Mouse (Mus musculus): ENCODE measurements around the gene Lamb1. TPM values are rescaled to one million over a fixed set of nuclear protein-coding genes. Genes with fewer than 3 reads are reported as not detected.

The Lamb1 gene
- polyA plus RNA-seq, 1 experiment from 2014 or later = 42.6 TPM

- no peak for ATAC-seq (replicated peaks; ENCODE audit: insufficient number of reproducible peaks, low FRiP score, low TSS enrichment, low read depth)
- Histone ChIP-seq H3K27me3 (ENCODE audit: control insufficient read depth, insufficient read depth, low read length) (no peaks in the 10 kb centered on the region), H3K9me3 (replicated peaks; ENCODE audit: control insufficient read depth, low read length) (no peaks in the 10 kb centered on the region), H3K27ac (replicated peaks; ENCODE audit: low read depth, low read length) (no peak overlapping the region), H3K9ac (replicated peaks; ENCODE audit: low read length) (no peak overlapping the region), H3K4me3 (ENCODE audit: low read depth, low read length) (no peak overlapping the region), H3K4me2 (ENCODE audit: low read depth, low read length) (no peak overlapping the region), H3K4me1 (ENCODE audit: control insufficient read depth, insufficient read depth, low read length) (no peaks in the 10 kb centered on the region; the same call in 1 of the 2 replicates), H3K36me3 (replicated peaks; ENCODE audit: control insufficient read depth, insufficient read depth, low read depth, low read length) (peaks cover 15% of the 10 kb centered on the region)
- whole genome bisulfite sequencing = 87% methylated on average over 3 of the region's 3 CpGs
- no peak for DNase-seq (ENCODE audit: low spot score)
Measured at GRCm38 (mm10) chr12:31290951-31291350, 25.9 kb downstream of the Lamb1 start.

- Histone ChIP-seq H3K36me3 (replicated peaks; ENCODE audit: control insufficient read depth, insufficient read depth, low read depth, low read length) (peaks cover 5% of the 10 kb centered on the region), H3K9ac (replicated peaks; ENCODE audit: low read length) (no peak overlapping the region), H3K27me3 (ENCODE audit: control insufficient read depth, insufficient read depth, low read length) (no peaks in the 10 kb centered on the region), H3K4me1 (ENCODE audit: control insufficient read depth, insufficient read depth, low read length) (no peaks in the 10 kb centered on the region; the same call in 1 of the 2 replicates), H3K4me2 (ENCODE audit: low read depth, low read length) (no peak overlapping the region), H3K27ac (replicated peaks; ENCODE audit: low read depth, low read length) (no peak overlapping the region), H3K4me3 (ENCODE audit: low read depth, low read length) (no peak overlapping the region), H3K9me3 (replicated peaks; ENCODE audit: control insufficient read depth, low read length) (no peaks in the 10 kb centered on the region)
- WGBS = 66% methylated on average over 15 of the region's 15 CpGs
- ATAC-seq (replicated peaks; ENCODE audit: insufficient number of reproducible peaks, low FRiP score, low TSS enrichment, low read depth) = no peak
- no peak for DNase-seq (ENCODE audit: low spot score)
Measured at GRCm38 (mm10) chr12:31293361-31294142, 28.5 kb downstream of the Lamb1 start.

- Histone ChIP-seq H3K27me3 (ENCODE audit: control insufficient read depth, insufficient read depth, low read length) (no peaks in the 10 kb centered on the region), H3K9me3 (replicated peaks; ENCODE audit: control insufficient read depth, low read length) (no peaks in the 10 kb centered on the region), H3K4me2 (ENCODE audit: low read depth, low read length) (no peak overlapping the region), H3K27ac (replicated peaks; ENCODE audit: low read depth, low read length) (no peak overlapping the region), H3K4me3 (ENCODE audit: low read depth, low read length) (no peak overlapping the region), H3K9ac (replicated peaks; ENCODE audit: low read length) (no peak overlapping the region), H3K4me1 (ENCODE audit: control insufficient read depth, insufficient read depth, low read length) (no peaks in the 10 kb centered on the region; the same call in 1 of the 2 replicates), H3K36me3 (replicated peaks; ENCODE audit: control insufficient read depth, insufficient read depth, low read depth, low read length) (peaks cover under 1% of the 10 kb centered on the region)
- 67% methylated on average over 10 of the region's 10 CpGs for WGBS
- no peak for DNase-seq (ENCODE audit: low spot score)
- no peak for ATAC-seq (replicated peaks; ENCODE audit: insufficient number of reproducible peaks, low FRiP score, low TSS enrichment, low read depth)
Measured at GRCm38 (mm10) chr12:31294526-31294925, 29.5 kb downstream of the Lamb1 start.

- H3K9ac ChIP-seq (replicated peaks; ENCODE audit: low read length) = no peak overlapping the region
- no peaks in the 10 kb centered on the region for H3K9me3 ChIP-seq (replicated peaks; ENCODE audit: control insufficient read depth, low read length)
- no peak for DNase-seq (ENCODE audit: low spot score)
- WGBS = 75% methylated on average over 11 of the region's 11 CpGs
- no peaks in the 10 kb centered on the region; the same call in 1 of the 2 replicates for H3K36me3 ChIP-seq (replicated peaks; ENCODE audit: control insufficient read depth, insufficient read depth, low read depth, low read length)
- ATAC-seq (replicated peaks; ENCODE audit: insufficient number of reproducible peaks, low FRiP score, low TSS enrichment, low read depth) = no peak
- no peak overlapping the region for H3K4me3 ChIP-seq (ENCODE audit: low read depth, low read length)
- no peak overlapping the region for H3K4me2 ChIP-seq (ENCODE audit: low read depth, low read length)
- H3K4me1 ChIP-seq (ENCODE audit: control insufficient read depth, insufficient read depth, low read length) = no peaks in the 10 kb centered on the region; the same call in 1 of the 2 replicates
- no peak overlapping the region for H3K27ac ChIP-seq (replicated peaks; ENCODE audit: low read depth, low read length)
- H3K27me3 ChIP-seq (ENCODE audit: control insufficient read depth, insufficient read depth, low read length) = no peaks in the 10 kb centered on the region
Measured at GRCm38 (mm10) chr12:31294996-31295395, 30.0 kb downstream of the Lamb1 start.

GRCm38 (mm10) chr12:31295505-31295904 lies 30.5 kb downstream of the Lamb1 start:
- H3K4me1 ChIP-seq (ENCODE audit: control insufficient read depth, insufficient read depth, low read length) = no peaks in the 10 kb centered on the region; the same call in 1 of the 2 replicates
- no peak overlapping the region for H3K27ac ChIP-seq (replicated peaks; ENCODE audit: low read depth, low read length)
- DNase-seq (ENCODE audit: low spot score) (peak; percentile 27), ATAC-seq (replicated peaks; ENCODE audit: insufficient number of reproducible peaks, low FRiP score, low TSS enrichment, low read depth) (no peak)
- no peaks in the 10 kb centered on the region; the same call in 1 of the 2 replicates for H3K36me3 ChIP-seq (replicated peaks; ENCODE audit: control insufficient read depth, insufficient read depth, low read depth, low read length)
- no peaks in the 10 kb centered on the region for H3K27me3 ChIP-seq (ENCODE audit: control insufficient read depth, insufficient read depth, low read length)
- WGBS = 58% methylated on average over 3 of the region's 3 CpGs
- no peak overlapping the region for H3K9ac ChIP-seq (replicated peaks; ENCODE audit: low read length)
- H3K4me3 ChIP-seq (ENCODE audit: low read depth, low read length) = no peak overlapping the region
- no peaks in the 10 kb centered on the region for H3K9me3 ChIP-seq (replicated peaks; ENCODE audit: control insufficient read depth, low read length)
- no peak overlapping the region for H3K4me2 ChIP-seq (ENCODE audit: low read depth, low read length)

- WGBS = 64% methylated on average over 4 of the region's 4 CpGs
- Histone ChIP-seq H3K4me1 (ENCODE audit: control insufficient read depth, insufficient read depth, low read length) (no peaks in the 10 kb centered on the region; the same call in 1 of the 2 replicates), H3K36me3 (replicated peaks; ENCODE audit: control insufficient read depth, insufficient read depth, low read depth, low read length) (no peaks in the 10 kb centered on the region; the same call in 1 of the 2 replicates), H3K9me3 (replicated peaks; ENCODE audit: control insufficient read depth, low read length) (no peaks in the 10 kb centered on the region), H3K27me3 (ENCODE audit: control insufficient read depth, insufficient read depth, low read length) (no peaks in the 10 kb centered on the region), H3K4me2 (ENCODE audit: low read depth, low read length) (no peak overlapping the region), H3K27ac (replicated peaks; ENCODE audit: low read depth, low read length) (no peak overlapping the region), H3K4me3 (ENCODE audit: low read depth, low read length) (no peak overlapping the region), H3K9ac (replicated peaks; ENCODE audit: low read length) (no peak overlapping the region)
- no peak for ATAC-seq (replicated peaks; ENCODE audit: insufficient number of reproducible peaks, low FRiP score, low TSS enrichment, low read depth)
- DNase-seq (ENCODE audit: low spot score) = no peak
Measured at GRCm38 (mm10) chr12:31296097-31296496, 31.1 kb downstream of the Lamb1 start.

GRCm38 (mm10) chr12:31298122-31298521 lies 33.1 kb downstream of the Lamb1 start:
- ATAC-seq (replicated peaks; ENCODE audit: insufficient number of reproducible peaks, low FRiP score, low TSS enrichment, low read depth) (no peak), DNase-seq (ENCODE audit: low spot score) (no peak)
- H3K4me2 ChIP-seq (ENCODE audit: low read depth, low read length) = no peak overlapping the region
- H3K27me3 ChIP-seq (ENCODE audit: control insufficient read depth, insufficient read depth, low read length) = no peaks in the 10 kb centered on the region
- H3K27ac ChIP-seq (replicated peaks; ENCODE audit: low read depth, low read length) = no peak overlapping the region
- 86% methylated on average over 4 of the region's 4 CpGs for WGBS
- no peaks in the 10 kb centered on the region; the same call in none of the 2 replicates for H3K36me3 ChIP-seq (replicated peaks; ENCODE audit: control insufficient read depth, insufficient read depth, low read depth, low read length)
- H3K4me1 ChIP-seq (ENCODE audit: control insufficient read depth, insufficient read depth, low read length) = no peaks in the 10 kb centered on the region; the same call in 1 of the 2 replicates
- H3K4me3 ChIP-seq (ENCODE audit: low read depth, low read length) = no peak overlapping the region
- H3K9ac ChIP-seq (replicated peaks; ENCODE audit: low read length) = no peak overlapping the region
- no peaks in the 10 kb centered on the region for H3K9me3 ChIP-seq (replicated peaks; ENCODE audit: control insufficient read depth, low read length)

GRCm38 (mm10) chr12:31298530-31298929 lies 33.5 kb downstream of the Lamb1 start:
- DNase-seq (ENCODE audit: low spot score) (no peak), ATAC-seq (replicated peaks; ENCODE audit: insufficient number of reproducible peaks, low FRiP score, low TSS enrichment, low read depth) (no peak)
- WGBS = 88% methylated on average over 8 of the region's 8 CpGs
- no peaks in the 10 kb centered on the region; the same call in none of the 2 replicates for H3K36me3 ChIP-seq (replicated peaks; ENCODE audit: control insufficient read depth, insufficient read depth, low read depth, low read length)
- H3K27ac ChIP-seq (replicated peaks; ENCODE audit: low read depth, low read length) = no peak overlapping the region
- H3K9ac ChIP-seq (replicated peaks; ENCODE audit: low read length) = no peak overlapping the region
- no peak overlapping the region for H3K4me2 ChIP-seq (ENCODE audit: low read depth, low read length)
- H3K4me3 ChIP-seq (ENCODE audit: low read depth, low read length) = no peak overlapping the region
- H3K27me3 ChIP-seq (ENCODE audit: control insufficient read depth, insufficient read depth, low read length) = no peaks in the 10 kb centered on the region
- no peaks in the 10 kb centered on the region; the same call in 1 of the 2 replicates for H3K4me1 ChIP-seq (ENCODE audit: control insufficient read depth, insufficient read depth, low read length)
- no peaks in the 10 kb centered on the region for H3K9me3 ChIP-seq (replicated peaks; ENCODE audit: control insufficient read depth, low read length)

Measured in embryonic facial prominence, embryonic 11.5 days (tissue).